ENCODE assay signal across 9 mouse cellular contexts in genomic region chr12:33102342-33103115, GRCm38 (mm10). TPM values are rescaled to one million over a fixed set of nuclear protein-coding genes. Genes with fewer than 3 reads are reported as not detected.
DNase-seq lines count a peak whose midpoint lies in the region; ATAC-seq and TF ChIP-seq lines count a peak whose summit lies in the region.
"Had no signal": no experiment of that assay in that cellular context is flagged by ENCODE, and none has a peak within 500 bp of the region (broad histone marks: within the 10 kb centered on the region; RNA-seq: fewer than 3 reads in every experiment).

No protein-coding gene starts in this region.

- no peak overlapping the region for H3K9ac ChIP-seq in forebrain, embryonic 15.5 days (replicated peaks)
- H3K9ac ChIP-seq in stomach, postnatal 0 days (ENCODE audit: low read length): no peak overlapping the region

- no peak for TF ChIP-seq CTCF in stomach, postnatal 0 days (IDR thresholded peaks at IDR 0.05; ENCODE audit: low read depth)
- TF ChIP-seq CTCF in gastrocnemius, adult 2 months (IDR thresholded peaks at IDR 0.05): no peak

- H3K36me3 ChIP-seq in forebrain, embryonic 15.5 days: no peaks in the 10 kb centered on the region
- no peaks in the 10 kb centered on the region for H3K36me3 ChIP-seq in stomach, postnatal 0 days (ENCODE audit: control insufficient read depth, insufficient read depth, low read length)

- 17% methylated on average over 15 of the region's 15 CpGs for WGBS in forebrain, embryonic 15.5 days
- WGBS in stomach, postnatal 0 days: 16% methylated on average over 15 of the region's 15 CpGs

- ATAC-seq in forebrain, embryonic 15.5 days (replicated peaks): peak; percentile 79
- ATAC-seq in stomach, postnatal 0 days (ENCODE audit: low FRiP score, low TSS enrichment): peak; percentile 83; the same call in 1 of the 2 replicates
- no peak for ATAC-seq in monocyte, adult 5-6 weeks (replicated peaks; ENCODE audit: insufficient number of reproducible peaks, low FRiP score, low TSS enrichment, poor library complexity, severe bottlenecking)

- intact Hi-C loops in gastrocnemius, adult 2 months (cut with DNase I): no loop called here

- no peak overlapping the region for H3K4me3 ChIP-seq in forebrain, embryonic 15.5 days
- H3K4me3 ChIP-seq in stomach, postnatal 0 days (ENCODE audit: low read depth, low read length): no peak overlapping the region
- no peak overlapping the region for H3K4me3 ChIP-seq in gastrocnemius, adult 2 months

- H3K9me3 ChIP-seq in forebrain, embryonic 15.5 days: no peaks in the 10 kb centered on the region
- no peaks in the 10 kb centered on the region for H3K9me3 ChIP-seq in stomach, postnatal 0 days (ENCODE audit: control insufficient read depth, low read length)

- peaks cover 29% of the 10 kb centered on the region for H3K4me1 ChIP-seq in forebrain, embryonic 15.5 days
- peaks cover 3% of the 10 kb centered on the region; the same call in 1 of the 2 replicates for H3K4me1 ChIP-seq in stomach, postnatal 0 days (replicated peaks; ENCODE audit: control insufficient read depth, insufficient read depth)

- peak; percentile 54 for DNase-seq in lung, postnatal 10 days
- DNase-seq in lung, postnatal 14 days: no peak
- peak; percentile 34 for DNase-seq in mesoderm, embryonic 11.5 days (ENCODE audit: low read depth, low spot score)
- DNase-seq in stomach, postnatal 0 days (ENCODE audit: low spot score): peak; percentile 29
- DNase-seq in urinary bladder, postnatal 4 days (ENCODE audit: low spot score in 2 of 2): no peak
- DNase-seq in gastrocnemius, adult 2 months: no peak

- peak overlapping the region; percentile 20 for H3K4me2 ChIP-seq in forebrain, embryonic 15.5 days (replicated peaks)
- no peak overlapping the region for H3K4me2 ChIP-seq in stomach, postnatal 0 days (replicated peaks; ENCODE audit: low read depth)

- peak overlapping the region; percentile 70 for H3K27ac ChIP-seq in forebrain, embryonic 15.5 days (replicated peaks)
- 0 out of 2 replicates have a peak overlapping the region, but pooled peaks have one; percentile 14 for H3K27ac ChIP-seq in stomach, postnatal 0 days (replicated peaks)
- no peak overlapping the region for H3K27ac ChIP-seq in gastrocnemius, adult 2 months

- H3K27me3 ChIP-seq in forebrain, embryonic 15.5 days: no peaks in the 10 kb centered on the region
- H3K27me3 ChIP-seq in stomach, postnatal 0 days (ENCODE audit: control insufficient read depth, insufficient read depth, low read length): no peaks in the 10 kb centered on the region

- no peak for TF ChIP-seq EP300 in stomach, postnatal 0 days (optimal IDR thresholded peaks at IDR 0.05)

RNA-seq across cellular contexts. Expression of gene Cdhr3, which starts 9.9 kb away (rescaled TPM):
- polyA plus RNA-seq in forebrain, embryonic 15.5 days (2015; fragmentation: Nextera tagmentation; extraction: Ambion mirVana): 0.20 and 0.29 TPM in 2 replicates
- 0.05 and 0.07 TPM in 2 replicates for polyA plus RNA-seq in stomach, postnatal 0 days (2015; fragmentation: Nextera tagmentation; extraction: Ambion mirVana)
- 1 to 10 TPM in 1 of 2 experiments, under 1 TPM in 1; 0.69 to 1.4 TPM for total RNA-seq in gastrocnemius, adult 2 months (2021)
- total RNA-seq in monocyte, adult 5-6 weeks (2017): 0.10 TPM in 1 of 3 replicates, not detected in the others
- total RNA-seq: MEL had no signal

RNA-seq across cellular contexts. Expression of gene Atxn7l1, which starts 45.0 kb away (rescaled TPM):
- polyA plus RNA-seq in forebrain, embryonic 15.5 days (2015; fragmentation: Nextera tagmentation; extraction: Ambion mirVana): 15.4 and 17.6 TPM in 2 replicates
- 4.7 and 5.5 TPM in 2 replicates for polyA plus RNA-seq in stomach, postnatal 0 days (2015; fragmentation: Nextera tagmentation; extraction: Ambion mirVana)
- 10 to 100 TPM; 20.4 to 23.9 TPM for total RNA-seq in gastrocnemius, adult 2 months (2021)
- 46.2 to 73.7 TPM (median 53.1 TPM) in 3 replicates for total RNA-seq in monocyte, adult 5-6 weeks (2017)

Comparison
In these comparisons a context has a peak if more than half of its experiments do, and no peak if none do; other contexts are left out.
1. DNase-seq: peak in lung, postnatal 10 days (single experiment), mesoderm, embryonic 11.5 days (single experiment) and stomach, postnatal 0 days (single experiment); none in lung, postnatal 14 days (single experiment), urinary bladder, postnatal 4 days (0 of 2) and gastrocnemius, adult 2 months (single experiment).